Comparison of ENCODE assay signal across 8 mouse cellular contexts in genomic region chr4:126103590-126104068, GRCm38 (mm10). TPM values are rescaled to one million over a fixed set of nuclear protein-coding genes. Genes with fewer than 3 reads are reported as not detected.
DNase-seq lines count a peak whose midpoint lies in the region; ATAC-seq and TF ChIP-seq lines count a peak whose summit lies in the region.

Stk40 (plus strand) TSS chr4:126103957.

- no peak for TF ChIP-seq CTCF in Patski (IDR thresholded peaks at IDR 0.05)

- WGBS in hindbrain, embryonic 13.5 days = 1% methylated on average over 32 of the region's 34 CpGs

- peak within 1 kb of the TSS; percentile 99 for H3K4me2 ChIP-seq in hindbrain, embryonic 13.5 days

- no peaks in the 10 kb centered on the region for H3K27me3 ChIP-seq in Patski
- H3K27me3 ChIP-seq in hindbrain, embryonic 13.5 days = no peaks in the 10 kb centered on the region

- no peaks in the 10 kb centered on the region for H3K9me3 ChIP-seq in hindbrain, embryonic 13.5 days

- in situ Hi-C loops in Patski (cut with MboI; ENCODE audit: low pct_unique_long_range_greater_than_20kb) = no loop called here

- peak; percentile 89 for ATAC-seq in Patski
- ATAC-seq in hindbrain, embryonic 13.5 days (ENCODE audit: low FRiP score) = peak; percentile 96

- CTCF ChIA-PET in Patski (lab: Charles Lee) = interaction anchor here (0.9 to 1.4 kb wide), 2 partner anchors 9 to 11 kb away, joined by 3 read pairs; no protein-coding TSS in a partner anchor

- POLR2A ChIA-PET in Patski (lab: Charles Lee) = interaction anchor here (1.0 to 5.2 kb wide), 3 partner anchors 10 to 28 kb away, joined by 3 to 20 read pairs (median 5); no protein-coding TSS in a partner anchor

- H3K4me3 ChIP-seq in hindbrain, embryonic 13.5 days = peak within 1 kb of the TSS; percentile 92

- H3K27ac ChIP-seq in hindbrain, embryonic 13.5 days = peak within 1 kb of the TSS; percentile 92

- DNase-seq in Patski (ENCODE audit: low read depth, low spot score) = peak; percentile 86
- peak; percentile 97 to 98 for DNase-seq in cerebellum, postnatal 14 days
- peak; percentile 94 for DNase-seq in frontal cortex, postnatal 14 days (ENCODE audit: low spot score in 2 of 2)
- peak; percentile 83 to 86 for DNase-seq in layer of hippocampus, postnatal 25 days (ENCODE audit: extremely low spot score in 1 of 2, low spot score in 1 of 2)
- peak; percentile 98 for DNase-seq in lung, postnatal 25 days (ENCODE audit: low spot score)
- DNase-seq in retina, embryonic 14.5 days (ENCODE audit: low spot score) = peak; percentile 99
- DNase-seq in thymus, postnatal 4 days = peak; percentile 97

- 0 out of 2 replicates have a peak, but pooled peaks cover 3% of the 10 kb centered on the region for H3K36me3 ChIP-seq in hindbrain, embryonic 13.5 days

- peaks cover 72% of the 10 kb centered on the region for H3K4me1 ChIP-seq in hindbrain, embryonic 13.5 days (replicated peaks)

- peak within 1 kb of the TSS; percentile 95 for H3K9ac ChIP-seq in hindbrain, embryonic 13.5 days

RNA-seq across cellular contexts. Expression of gene Stk40, which starts in this region (rescaled TPM):
- 11.8 TPM for polyA plus RNA-seq in Patski (2021)
- polyA plus RNA-seq in hindbrain, embryonic 13.5 days (2015; fragmentation: Nextera tagmentation; extraction: Ambion mirVana) = 35.1 and 35.5 TPM in 2 replicates
- 10 to 100 TPM; 23.7 to 26.1 TPM for total RNA-seq in layer of hippocampus, postnatal 25 days (2021)

Comparison
In these comparisons a context has a peak if more than half of its experiments do, and no peak if none do; other contexts are left out.
1. Peak in every context shown above with its lines: DNase-seq, ATAC-seq, H3K4me3 ChIP-seq and H3K27ac ChIP-seq.